Mouse (Mus musculus) cerebellum, postnatal 10 days (tissue): ENCODE measurements around the gene Rras.

Experiments used
- DNase-seq, 2 experiments: peaks; one replicate each; pipeline ENCODE4 v3.0.0; 2021; ENCODE audit warnings: mixed read lengths in 2 of 2

Rras gene

GRCm38 (mm10) chr7:45027761-45028160 is 10.0 kb downstream of the Rras start:
- no peak for DNase-seq

- no peak for DNase-seq
These were observed 10.6 kb downstream of the Rras start for GRCm38 (mm10) chr7:45028351-45028750.

- DNase-seq, result no peak
These were observed 12.2 kb downstream of the Rras start for GRCm38 (mm10) chr7:45029995-45030394.

GRCm38 (mm10) chr7:45030857-45031256 is 13.1 kb downstream of the Rras start:
- no peak for DNase-seq

GRCm38 (mm10) chr7:45033722-45034359 is 16.1 kb downstream of the Rras start:
- DNase-seq, result no peak

GRCm38 (mm10) chr7:45035631-45036030 is 17.9 kb downstream of the Rras start:
- no peak for DNase-seq

GRCm38 (mm10) chr7:45036702-45037101 is 18.9 kb downstream of the Rras start:
- DNase-seq, result no peak

- peak; percentile 78 to 82 for DNase-seq
These were observed 20.1 kb downstream of the Rras start for GRCm38 (mm10) chr7:45037720-45038361.

GRCm38 (mm10) chr7:45038411-45038810 is 20.6 kb downstream of the Rras start:
- DNase-seq, result no peak

GRCm38 (mm10) chr7:45040851-45041250 is 23.1 kb downstream of the Rras start:
- DNase-seq, result no peak

GRCm38 (mm10) chr7:45043307-45043706 is 25.5 kb downstream of the Rras start:
- no peak for DNase-seq

- peak; percentile 32 to 37 for DNase-seq
These were observed 28.0 kb downstream of the Rras start for GRCm38 (mm10) chr7:45045741-45046140.

GRCm38 (mm10) chr7:45046853-45047350 is 29.1 kb downstream of the Rras start:
- no peak for DNase-seq

GRCm38 (mm10) chr7:45047491-45047890 is 29.7 kb downstream of the Rras start:
- no peak for DNase-seq

GRCm38 (mm10) chr7:45048001-45048890 is 30.5 kb downstream of the Rras start:
- DNase-seq, result peak; percentile 41 to 45

- DNase-seq, result peak in 1 of 2 experiments; percentile 18
These were observed 31.3 kb downstream of the Rras start for GRCm38 (mm10) chr7:45048923-45049657.

- DNase-seq, result peak; percentile 91 to 92
These were observed 33.3 kb downstream of the Rras start for GRCm38 (mm10) chr7:45050945-45051600.

GRCm38 (mm10) chr7:45051601-45051974 is 33.8 kb downstream of the Rras start:
- DNase-seq, result no peak

GRCm38 (mm10) chr7:45052181-45052861 is 34.6 kb downstream of the Rras start:
- peak; percentile 67 to 71 for DNase-seq

- no peak for DNase-seq
These were observed 35.0 kb downstream of the Rras start, which contains the start of gene Prr12 for GRCm38 (mm10) chr7:45052862-45053116. Prr12 (minus strand) TSS chr7:45052881.

GRCm38 (mm10) chr7:45053117-45053930 is 35.6 kb downstream of the Rras start:
- peak; percentile 82 to 86 for DNase-seq
